Mouse (Mus musculus) cerebellum, adult 11 months (tissue): ENCODE results near the gene Krtap9-3.

ENCODE experiments used
- DNase-seq: peaks from one replicate; pipeline ENCODE4 v3.0.0; 2022

Gene Krtap9-3

GRCm38 (mm10) chr11:99562580-99562979 lies 35.3 kb downstream of the Krtap9-3 start:
- no peak for DNase-seq

- no peak for DNase-seq
These were observed 38.5 kb downstream of the Krtap9-3 start, which contains the start of gene Gm11939 for GRCm38 (mm10) chr11:99559366-99559765. Gene Gm11939 (minus strand): TSS chr11:99559466.

DNA sequence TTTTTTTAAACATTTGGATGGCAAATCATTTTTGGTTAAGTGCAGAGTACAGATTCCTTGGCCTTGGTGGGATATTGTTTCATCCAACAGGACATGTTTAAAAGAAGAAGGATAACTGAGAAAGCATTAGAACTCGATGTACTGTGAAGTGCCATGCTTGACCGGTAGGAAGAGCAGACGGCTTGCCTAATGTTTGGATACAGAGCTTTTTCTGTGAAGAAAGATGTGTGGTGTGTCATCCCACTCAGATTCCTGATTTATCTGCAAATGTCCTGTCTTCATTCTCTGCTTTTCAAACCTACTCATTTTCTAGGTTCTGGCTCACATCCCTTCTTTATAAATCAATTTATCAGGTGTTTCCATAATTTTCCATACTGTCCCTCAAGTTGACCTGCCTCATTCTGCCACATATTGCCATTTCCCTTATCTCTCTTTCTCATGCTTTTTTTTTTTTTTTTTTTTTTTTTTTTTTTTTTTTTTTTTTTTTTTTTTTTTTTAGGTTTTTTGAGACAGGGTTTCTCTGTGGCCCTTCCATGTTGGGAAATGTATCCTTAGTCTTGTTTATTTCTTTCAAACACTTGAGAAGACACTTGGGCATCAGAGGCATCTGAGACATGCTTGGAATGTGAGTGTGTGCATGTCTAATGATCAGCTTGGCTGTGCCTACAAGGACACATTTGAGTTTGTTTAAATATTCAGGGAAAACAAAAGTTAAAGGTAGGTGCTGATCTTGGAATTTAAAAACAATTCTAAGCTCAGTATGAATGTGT lies 39.7 kb downstream of the Krtap9-3 start:
- no peak for DNase-seq

GRCm38 (mm10) chr11:99556753-99557152 lies 41.2 kb downstream of the Krtap9-3 start, which contains the start of gene Krtap3-2:
Gene Krtap3-2 (minus strand): TSS chr11:99556853.
- DNase-seq = no peak

DNA sequence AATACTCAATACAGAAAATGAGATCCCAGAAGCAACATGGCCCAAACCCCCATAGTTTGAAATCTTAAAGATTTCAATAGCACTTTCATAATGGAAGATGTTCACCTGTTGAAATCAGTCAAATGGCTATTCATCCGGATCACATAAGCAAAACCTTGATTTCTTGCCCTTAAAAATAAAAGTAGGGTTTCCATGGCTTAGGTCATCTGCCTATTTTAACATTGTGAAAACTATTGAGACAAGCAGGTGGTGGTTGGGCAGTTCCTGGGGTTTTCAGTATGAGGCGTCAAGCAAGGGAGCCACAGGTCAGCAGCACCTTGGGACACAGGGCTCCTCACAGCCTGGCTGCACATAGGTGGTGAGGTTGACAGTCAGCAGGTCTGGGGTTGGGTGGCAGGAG lies 41.7 kb downstream of the Krtap9-3 start:
- DNase-seq = no peak

GRCm38 (mm10) chr11:99550765-99551164 lies 47.1 kb downstream of the Krtap9-3 start, which contains the start of gene Krtap3-3:
Gene Krtap3-3 (minus strand): TSS chr11:99550865.
- DNase-seq = no peak

GRCm38 (mm10) chr11:99547892-99548291 lies 50.0 kb downstream of the Krtap9-3 start:
- DNase-seq = no peak
